ENCODE assay signal across 17 mouse cellular contexts in genomic region chr19:21140456-21140855, GRCm38 (mm10).
"Had no signal": no experiment of that assay in that cellular context is flagged by ENCODE, and none has a peak within 500 bp of the region (broad histone marks: within the 10 kb centered on the region; RNA-seq: fewer than 3 reads in every experiment).

No protein-coding gene starts in this region.

- DNase-seq: kidney, postnatal 25 days; layer of hippocampus, adult 9-11 months; liver, embryonic 13.5 days; lung, embryonic 14.5 days; right cerebral cortex, adult 18-20 months; right cerebral cortex, postnatal 14 days; right cerebral cortex, postnatal 4 days; spleen, adult 18-20 months; thymus, postnatal 25 days had no signal

- H3K9ac ChIP-seq: liver, embryonic 13.5 days; lung, embryonic 14.5 days; midbrain, embryonic 13.5 days; neural tube, embryonic 12.5 days; neural tube, embryonic 15.5 days; stomach, embryonic 15.5 days had no signal

- H3K27ac ChIP-seq: kidney, postnatal 0 days; layer of hippocampus, adult 2 months; liver, embryonic 13.5 days; macrophage; midbrain, embryonic 13.5 days; neural tube, embryonic 12.5 days; neural tube, embryonic 15.5 days; stomach, embryonic 15.5 days had no signal

- ATAC-seq: lung, postnatal 0 days; midbrain, embryonic 13.5 days had no signal

- H3K4me3 ChIP-seq: layer of hippocampus, adult 2 months; liver, embryonic 13.5 days; midbrain, embryonic 13.5 days; neural tube, embryonic 12.5 days; neural tube, embryonic 15.5 days; stomach, embryonic 15.5 days had no signal

- H3K4me2 ChIP-seq: liver, embryonic 13.5 days; lung, embryonic 14.5 days; midbrain, embryonic 13.5 days; neural tube, embryonic 12.5 days; neural tube, embryonic 15.5 days; stomach, embryonic 15.5 days had no signal

- H3K36me3 ChIP-seq: liver, embryonic 13.5 days; midbrain, embryonic 13.5 days; neural tube, embryonic 12.5 days; neural tube, embryonic 15.5 days; stomach, embryonic 15.5 days had no signal

- H3K9me3 ChIP-seq: liver, embryonic 13.5 days; midbrain, embryonic 13.5 days; neural tube, embryonic 12.5 days; neural tube, embryonic 15.5 days; stomach, embryonic 15.5 days had no signal

- H3K27me3 ChIP-seq: liver, embryonic 13.5 days; midbrain, embryonic 13.5 days; neural tube, embryonic 12.5 days; neural tube, embryonic 15.5 days; stomach, embryonic 15.5 days had no signal

- H3K4me1 ChIP-seq: neural tube, embryonic 15.5 days; stomach, embryonic 15.5 days had no signal
